In genomic region chr5:146415218-146415617, GRCm38 (mm10) we compare ENCODE assay signal across 15 mouse cellular contexts. TPM values are rescaled to one million over a fixed set of nuclear protein-coding genes. Genes with fewer than 3 reads are reported as not detected.
A peak's percentile ranks its signal among the peaks of the same experiment; 100 is the strongest.
DNase-seq lines count a peak whose midpoint lies in the region; ATAC-seq and TF ChIP-seq lines count a peak whose summit lies in the region.
"Had no signal": no experiment of that assay in that cellular context is flagged by ENCODE, and none has a peak within 500 bp of the region (broad histone marks: within the 10 kb centered on the region; RNA-seq: fewer than 3 reads in every experiment).

No protein-coding gene starts in this region.

- no peak for TF ChIP-seq POLR2A in cortical plate, adult 2 months (IDR thresholded peaks at IDR 0.05; ENCODE audit: extremely low read depth, insufficient read depth, low read length)

- 0 out of 2 replicates have a peak overlapping the region, but pooled peaks have one; percentile 11 for H3K27ac ChIP-seq in cortical plate, adult 2 months (ENCODE audit: insufficient read depth, low read length)
- H3K27ac ChIP-seq: limb, embryonic 15.5 days had no signal

- DNase-seq in frontal cortex, postnatal 14 days (ENCODE audit: low spot score in 2 of 2): no peak
- peak; percentile 7 for DNase-seq in lung, postnatal 36 days
- DNase-seq in lung, adult 18-20 months: no peak
- peak; percentile 61 to 75 for DNase-seq in layer of hippocampus, postnatal 14 days (ENCODE audit: low spot score in 2 of 2)
- DNase-seq in embryo, embryonic 11 days: no peak
- DNase-seq: cerebellum, adult 9-11 months; kidney, postnatal 36 days; lung, embryonic 14.5 days had no signal

- peaks cover 30% of the 10 kb centered on the region for H3K4me1 ChIP-seq in cortical plate, adult 2 months (ENCODE audit: control insufficient read depth, insufficient read depth, low read length)

- H3K4me3 ChIP-seq in cortical plate, adult 2 months (ENCODE audit: insufficient read depth, low read length): no peak overlapping the region
- H3K4me3 ChIP-seq: limb, embryonic 15.5 days had no signal

- no peak for TF ChIP-seq CTCF in cortical plate, adult 2 months (IDR thresholded peaks at IDR 0.05; ENCODE audit: extremely low read depth, insufficient read depth, low read length)

- ATAC-seq in frontal cortex, adult (ENCODE audit: low TSS enrichment): peak; percentile 31
- ATAC-seq: intestine, embryonic 16.5 days had no signal

RNA-seq across cellular contexts. Expression of gene Wasf3, which starts 30.4 kb away (rescaled TPM):
- 59.9 and 61.7 TPM in 2 replicates for polyA plus RNA-seq in cortical plate, adult 2 months (2012; rRNA removed)
- total RNA-seq in layer of hippocampus, postnatal 14 days (2021): 10 to 100 TPM; 92.7 to 98.3 TPM
- total RNA-seq: granulocyte monocyte progenitor cell, adult 5-6 weeks; megakaryocyte-erythroid progenitor cell, adult 5-6 weeks; MEL had no signal

Comparison
In these comparisons a context has a peak if more than half of its experiments do, and no peak if none do; other contexts are left out.
1. DNase-seq: peak in lung, postnatal 36 days (single experiment) and layer of hippocampus, postnatal 14 days (2 of 2); none in frontal cortex, postnatal 14 days (0 of 2), lung, adult 18-20 months (0 of 2) and embryo, embryonic 11 days (single experiment).